Mouse (Mus musculus) kidney, postnatal 36 days (tissue): Measurements from ENCODE around the gene Dennd2d.
A peak's percentile ranks its signal among the peaks of the same experiment; 100 is the strongest.

ENCODE experiments used
- DNase-seq, 2 experiments: peaks; one replicate each; pipeline ENCODE4 v3.0.0; 2021 to 2022; ENCODE audit warnings: mixed read lengths in 2 of 2

Dennd2d gene

GRCm38 (mm10) chr3:106496996-106497395 lies 14.8 kb downstream of the Dennd2d start:
- DNase-seq: no peak

- no peak for DNase-seq
Measured at GRCm38 (mm10) chr3:106500510-106500909, 18.3 kb downstream of the Dennd2d start.

- no peak for DNase-seq
Measured at GRCm38 (mm10) chr3:106502892-106503291, 20.7 kb downstream of the Dennd2d start.

GRCm38 (mm10) chr3:106510669-106511068 lies 28.5 kb downstream of the Dennd2d start:
- DNase-seq: no peak

GRCm38 (mm10) chr3:106515016-106515415 lies 32.8 kb downstream of the Dennd2d start:
- DNase-seq: no peak

GRCm38 (mm10) chr3:106522730-106523129 lies 40.5 kb downstream of the Dennd2d start:
- no peak for DNase-seq

GRCm38 (mm10) chr3:106526411-106526810 lies 44.2 kb downstream of the Dennd2d start:
- no peak for DNase-seq

- no peak for DNase-seq
Measured at GRCm38 (mm10) chr3:106528032-106528431, 45.8 kb downstream of the Dennd2d start.

GRCm38 (mm10) chr3:106533277-106533676 lies 51.1 kb downstream of the Dennd2d start:
- no peak for DNase-seq

GRCm38 (mm10) chr3:106544721-106545316 lies 62.6 kb downstream of the Dennd2d start:
- DNase-seq: no peak

- DNase-seq: peak; percentile 96 to 97
Measured at GRCm38 (mm10) chr3:106547171-106547923, 65.1 kb downstream of the Dennd2d start, which contains the start of the genes Dram2 and Cept1. Dram2 (plus strand) TSS chr3:106547798. Cept1 (minus strand) TSS chr3:106547802.

GRCm38 (mm10) chr3:106547924-106548539 lies 65.8 kb downstream of the Dennd2d start:
- DNase-seq: peak; percentile 40 to 66

- DNase-seq: peak; percentile 7 to 50
Measured at GRCm38 (mm10) chr3:106548971-106549370, 66.8 kb downstream of the Dennd2d start.
